Mouse (Mus musculus) neural tube, embryonic 10.5 days (tissue): ENCODE measurements around the gene Rfx4.

ENCODE experiments used
- DNase-seq: peaks from one replicate; pipeline ENCODE4 v3.0.0-alpha.2; 2017; ENCODE audit warnings: low spot score; ENCODE audit errors: extremely low spot score

Rfx4 gene

GRCm38 (mm10) chr10:84755786-84756203, at the start of gene Rfx4:
Gene Rfx4 (plus strand): TSS chr10:84756062.
- peak; percentile 82 for DNase-seq

- DNase-seq, result no peak
Observed at GRCm38 (mm10) chr10:84706543-84706942, 49.3 kb upstream of the Rfx4 start.

- no peak for DNase-seq
Observed at GRCm38 (mm10) chr10:84707226-84707625, 48.6 kb upstream of the Rfx4 start.

GRCm38 (mm10) chr10:84707752-84708530, 47.9 kb upstream of the Rfx4 start:
- DNase-seq, result no peak

GRCm38 (mm10) chr10:84710192-84710591, 45.7 kb upstream of the Rfx4 start:
- peak; percentile 28 for DNase-seq

GRCm38 (mm10) chr10:84710827-84711226, 45.0 kb upstream of the Rfx4 start:
- DNase-seq, result peak; percentile 40

GRCm38 (mm10) chr10:84711479-84711878, 44.4 kb upstream of the Rfx4 start:
- DNase-seq, result peak; percentile 58

- no peak for DNase-seq
Observed at GRCm38 (mm10) chr10:84711940-84712339, 43.9 kb upstream of the Rfx4 start.

- no peak for DNase-seq
Observed at GRCm38 (mm10) chr10:84712532-84712931, 43.3 kb upstream of the Rfx4 start.

GRCm38 (mm10) chr10:84713043-84713442, 42.8 kb upstream of the Rfx4 start:
- DNase-seq, result no peak

- DNase-seq, result no peak
Observed at GRCm38 (mm10) chr10:84715639-84716038, 40.2 kb upstream of the Rfx4 start.

GRCm38 (mm10) chr10:84716581-84716980, 39.3 kb upstream of the Rfx4 start:
- DNase-seq, result no peak

- DNase-seq, result no peak
Observed at GRCm38 (mm10) chr10:84722711-84723110, 33.2 kb upstream of the Rfx4 start.

- no peak for DNase-seq
Observed at GRCm38 (mm10) chr10:84727005-84727404, 28.9 kb upstream of the Rfx4 start.

- DNase-seq, result no peak
Observed at GRCm38 (mm10) chr10:84727760-84728159, 28.1 kb upstream of the Rfx4 start.

GRCm38 (mm10) chr10:84730078-84730477, 25.8 kb upstream of the Rfx4 start:
- DNase-seq, result no peak

GRCm38 (mm10) chr10:84730956-84731355, 24.9 kb upstream of the Rfx4 start:
- no peak for DNase-seq

GRCm38 (mm10) chr10:84733511-84733910, 22.4 kb upstream of the Rfx4 start:
- DNase-seq, result no peak

GRCm38 (mm10) chr10:84754851-84755785, 744 bp upstream of the Rfx4 start:
- DNase-seq, result peak; percentile 86

GRCm38 (mm10) chr10:84756435-84757095, 703 bp downstream of the Rfx4 start:
- peak; percentile 79 for DNase-seq

GRCm38 (mm10) chr10:84757426-84758199, 1.8 kb downstream of the Rfx4 start:
- peak; percentile 65 for DNase-seq
